Comparison of ENCODE assay signal across 11 mouse cellular contexts in genomic region chr4:123589496-123589895, GRCm38 (mm10).
DNase-seq lines count a peak whose midpoint lies in the region; ATAC-seq and TF ChIP-seq lines count a peak whose summit lies in the region.
"Had no signal": no experiment of that assay in that cellular context is flagged by ENCODE, and none has a peak within 500 bp of the region (broad histone marks: within the 10 kb centered on the region; RNA-seq: fewer than 3 reads in every experiment).

No protein-coding gene starts in this region.

- 59% methylated on average over 3 of the region's 3 CpGs for WGBS in heart, embryonic 14.5 days
- 50% methylated on average over 3 of the region's 3 CpGs for WGBS in liver, adult 2 months
- WGBS in liver, postnatal 0 days (ENCODE audit: insufficient replicate concordance), result 60% methylated on average over 3 of the region's 3 CpGs
- 58% methylated on average over 3 of the region's 3 CpGs for WGBS in limb, embryonic 15.5 days

- peaks cover 23 to 54% of the 10 kb centered on the region in 2 experiments for H3K4me1 ChIP-seq in heart, embryonic 14.5 days (ENCODE audit: control insufficient read depth in 2 of 2, insufficient read depth in 2 of 2, low read length in 2 of 2)
- peaks cover 20% of the 10 kb centered on the region for H3K4me1 ChIP-seq in liver, adult 2 months (ENCODE audit: control insufficient read depth, insufficient read depth, low read length)
- H3K4me1 ChIP-seq in liver, postnatal 0 days (ENCODE audit: insufficient read depth), result peaks cover 15% of the 10 kb centered on the region
- H3K4me1 ChIP-seq in limb, embryonic 15.5 days, result peaks cover 34% of the 10 kb centered on the region

- no peaks in the 10 kb centered on the region for H3K27me3 ChIP-seq in heart, embryonic 14.5 days (ENCODE audit: control insufficient read depth, insufficient read depth, low read length)
- H3K27me3 ChIP-seq in liver, adult 2 months (ENCODE audit: control insufficient read depth, insufficient read depth, low read length), result no peaks in the 10 kb centered on the region
- H3K27me3 ChIP-seq in liver, postnatal 0 days (ENCODE audit: insufficient read depth, low read length), result no peaks in the 10 kb centered on the region
- no peaks in the 10 kb centered on the region for H3K27me3 ChIP-seq in limb, embryonic 15.5 days
- H3K27me3 ChIP-seq: midbrain, embryonic 13.5 days; Patski had no signal

- ATAC-seq in heart, embryonic 14.5 days (ENCODE audit: insufficient number of reproducible peaks, insufficient read depth, low FRiP score, low read depth), result no peak
- no peak for ATAC-seq in liver, postnatal 0 days
- no peak for ATAC-seq in limb, embryonic 15.5 days (ENCODE audit: insufficient number of reproducible peaks, low FRiP score, low TSS enrichment, low read depth)
- ATAC-seq: midbrain, embryonic 13.5 days had no signal

- no peak for TF ChIP-seq CTCF in liver, adult 2 months (IDR thresholded peaks at IDR 0.05; ENCODE audit: low read depth, low read length)
- no peak for TF ChIP-seq CTCF in liver, postnatal 0 days (IDR thresholded peaks at IDR 0.05; ENCODE audit: low read depth)

- peak overlapping the region; percentile 39 to 55 for H3K27ac ChIP-seq in heart, embryonic 14.5 days (replicated peaks in 1 of 2; ENCODE audit: control insufficient read depth in 1 of 2, insufficient read depth in 1 of 2, low read depth in 2 of 2, low read length in 2 of 2)
- H3K27ac ChIP-seq in liver, adult 2 months (replicated peaks; ENCODE audit: insufficient read depth, low read depth, low read length), result peak overlapping the region; percentile 21
- H3K27ac ChIP-seq in liver, postnatal 0 days (ENCODE audit: low read depth), result no peak overlapping the region
- H3K27ac ChIP-seq in limb, embryonic 15.5 days, result 0 out of 2 replicates have a peak overlapping the region, but pooled peaks have one; percentile 12

- H3K79me2 ChIP-seq in liver, adult 2 months (ENCODE audit: control insufficient read depth, insufficient read depth, low read length), result peaks cover 17% of the 10 kb centered on the region; the same call in 1 of the 2 replicates

- DNase-seq in heart, adult 18-20 months, result no peak
- DNase-seq in liver, adult 2 months (ENCODE audit: extremely low read depth, low read depth, low spot score), result peak; percentile 75
- DNase-seq in liver, postnatal 0 days, result no peak
- DNase-seq in kidney, adult 8-10 months, result peak; percentile 43 to 51
- DNase-seq in adrenal gland, postnatal 10 days, result no peak
- no peak for DNase-seq in embryo, embryonic 11 days

- no peaks in the 10 kb centered on the region for H3K9me3 ChIP-seq in heart, embryonic 14.5 days (ENCODE audit: control insufficient read depth, low read length)
- no peaks in the 10 kb centered on the region for H3K9me3 ChIP-seq in liver, postnatal 0 days (ENCODE audit: low read length)
- no peaks in the 10 kb centered on the region for H3K9me3 ChIP-seq in limb, embryonic 15.5 days
- H3K9me3 ChIP-seq: midbrain, embryonic 13.5 days had no signal

- H3K4me3 ChIP-seq in heart, embryonic 14.5 days (ENCODE audit: control insufficient read depth in 1 of 2, insufficient read depth in 1 of 2, low read depth in 1 of 2, low read length in 2 of 2), result no peak overlapping the region
- no peak overlapping the region for H3K4me3 ChIP-seq in liver, adult 2 months (ENCODE audit: insufficient read depth, low read depth, low read length)
- H3K4me3 ChIP-seq in liver, postnatal 0 days (ENCODE audit: low read depth, low read length), result no peak overlapping the region
- no peak overlapping the region for H3K4me3 ChIP-seq in limb, embryonic 15.5 days
- H3K4me3 ChIP-seq: erythroblast, embryonic 14.5 days; midbrain, embryonic 13.5 days had no signal

- no peak for TF ChIP-seq POLR2A in liver, adult 2 months (IDR thresholded peaks at IDR 0.05; ENCODE audit: extremely low read depth, insufficient read depth, low read length)

- H3K4me2 ChIP-seq in heart, embryonic 14.5 days (ENCODE audit: low read length), result no peak overlapping the region
- no peak overlapping the region for H3K4me2 ChIP-seq in liver, postnatal 0 days (ENCODE audit: low read depth, low read length)
- no peak overlapping the region for H3K4me2 ChIP-seq in limb, embryonic 15.5 days
- H3K4me2 ChIP-seq: midbrain, embryonic 13.5 days had no signal

- no peak overlapping the region for H3K9ac ChIP-seq in heart, embryonic 14.5 days (ENCODE audit: low read length)
- no peak overlapping the region for H3K9ac ChIP-seq in liver, adult 2 months (ENCODE audit: low read depth, low read length)
- no peak overlapping the region for H3K9ac ChIP-seq in liver, postnatal 0 days (replicated peaks)
- no peak overlapping the region for H3K9ac ChIP-seq in limb, embryonic 15.5 days
- H3K9ac ChIP-seq: midbrain, embryonic 13.5 days had no signal

- no peak for TF ChIP-seq EP300 in liver, postnatal 0 days (IDR thresholded peaks at IDR 0.05; ENCODE audit: low read depth)

- no peaks in the 10 kb centered on the region for H3K36me3 ChIP-seq in heart, embryonic 14.5 days (ENCODE audit: control insufficient read depth, insufficient read depth, low read length)
- H3K36me3 ChIP-seq in liver, adult 2 months (ENCODE audit: control insufficient read depth, insufficient read depth, low read length), result no peaks in the 10 kb centered on the region
- H3K36me3 ChIP-seq in liver, postnatal 0 days (replicated peaks; ENCODE audit: insufficient read depth, low read length), result no peaks in the 10 kb centered on the region
- H3K36me3 ChIP-seq in limb, embryonic 15.5 days, result no peaks in the 10 kb centered on the region
- H3K36me3 ChIP-seq: midbrain, embryonic 13.5 days had no signal

Comparison
In these comparisons a context has a peak if more than half of its experiments do, and no peak if none do; other contexts are left out.
1. DNase-seq: peak in liver, adult 2 months (single experiment) and kidney, adult 8-10 months (2 of 2); none in heart, adult 18-20 months (0 of 2), liver, postnatal 0 days (single experiment), adrenal gland, postnatal 10 days (single experiment) and embryo, embryonic 11 days (single experiment).